Mouse (Mus musculus) G1E (cell line): ENCODE results near the gene Chst15. TPM values are rescaled to one million over a fixed set of nuclear protein-coding genes. Genes with fewer than 3 reads are reported as not detected.

ENCODE experiments used
- ATAC-seq: 2 replicates; pipeline ENCODE4 v1.8.0; 2016; ENCODE audit warnings: mild to moderate bottlenecking; ENCODE audit not compliant: insufficient number of reproducible peaks, poor library complexity, low FRiP score, severe bottlenecking; ENCODE audit errors: extremely low read depth
- DNase-seq: peaks from one replicate; pipeline ENCODE4 v3.0.0; 2012; ENCODE audit warnings: low spot score
- H3K27me3 ChIP-seq: 2 replicates; pipeline ENCODE4 v1.6.1; 2012; ENCODE audit warnings: mild to moderate bottlenecking, low read length, inconsistent platforms; ENCODE audit not compliant: insufficient read depth
- H3K36me3 ChIP-seq: replicated peaks from 2 replicates; pipeline ENCODE3; 2012; ENCODE audit warnings: mild to moderate bottlenecking, inconsistent platforms
- H3K4me1 ChIP-seq: 2 replicates; pipeline ENCODE4 v1.6.1; 2012; ENCODE audit warnings: low read depth, low read length, inconsistent platforms, mixed read lengths; ENCODE audit not compliant: insufficient read depth
- H3K4me3 ChIP-seq: 2 replicates; pipeline ENCODE4 v1.5.1; 2012; ENCODE audit warnings: low read depth, mild to moderate bottlenecking, inconsistent platforms, low read length, moderate library complexity, mixed read lengths
- H3K9me3 ChIP-seq: replicated peaks from 2 replicates; pipeline ENCODE4 v1.6.1; 2012; ENCODE audit warnings: inconsistent platforms
- CTCF ChIP-seq: IDR thresholded peaks from 2 replicates; pipeline ENCODE4 v1.5.1; 2012; ENCODE audit warnings: low read depth, low read length, inconsistent platforms, mixed read lengths
- GATA1 ChIP-seq: IDR thresholded peaks from 2 replicates; pipeline ENCODE4 v1.6.1; 2012; ENCODE audit warnings: borderline replicate concordance, low read length, inconsistent platforms, mixed read lengths
- GATA2 ChIP-seq: IDR thresholded peaks from 2 replicates; pipeline ENCODE4 v1.6.1; 2012; ENCODE audit warnings: low read depth, low read length, inconsistent platforms, borderline replicate concordance
- POLR2AphosphoS5 ChIP-seq: IDR thresholded peaks from 2 replicates; pipeline ENCODE4 v1.6.1; 2012; ENCODE audit warnings: low read depth, low read length, inconsistent platforms; ENCODE audit not compliant: insufficient replicate concordance
- TAL1 ChIP-seq: conservative IDR thresholded peaks from 2 replicates; pipeline ENCODE4 v1.6.1; 2012; ENCODE audit warnings: low read depth, low read length, inconsistent platforms, mixed read lengths
- polyA plus RNA-seq: library from polyadenylated mRNA; stranded (reverse); fragments of >175 nt; gene quantifications from 2 replicates; pipeline ENCODE4 v1.2.3, GENCODE M21; 2012
- total RNA-seq, 2 experiments: library from RNA; stranded (forward) in 1 of 2; stranded (reverse) in 1 of 2; fragments of 200-1000 nt in 1 of 2; fragments of >200 nt in 1 of 2; fragmentation: Nextera tagmentation in 1 of 2; gene quantifications; 2 replicates each; pipeline ENCODE4 v1.2.3; 2014 to 2017

Chst15 gene
- total and polyA plus RNA-seq, 3 experiments, result 0.05 TPM; not detected in 2

DNA sequence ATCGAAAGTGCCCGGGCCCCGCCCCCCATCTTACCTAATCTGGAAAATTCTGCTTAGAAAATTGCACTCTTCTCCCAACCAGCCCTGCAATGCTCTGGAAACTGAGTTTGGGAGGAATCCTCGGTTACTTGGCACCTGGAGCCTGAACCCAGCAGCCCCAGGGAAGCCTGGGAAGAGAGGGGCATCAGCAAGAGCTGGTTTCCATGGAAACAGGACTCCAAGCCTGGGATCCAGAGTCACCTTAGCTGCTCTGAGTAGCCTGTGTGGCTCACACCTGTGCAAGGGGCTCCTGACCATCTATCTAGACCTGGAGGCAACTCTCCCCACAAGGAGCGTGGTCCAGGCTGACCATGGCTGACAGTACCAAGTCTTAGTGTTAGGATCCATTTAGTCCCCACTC is 106.4 kb downstream of the Chst15 start:
- DNase-seq, result no peak
- H3K27me3 ChIP-seq, result no peaks in the 10 kb centered on the region
- H3K4me1 ChIP-seq, result no peaks in the 10 kb centered on the region
- H3K4me3 ChIP-seq, result no peak overlapping the region
- H3K9me3 ChIP-seq, result peaks cover 85% of the 10 kb centered on the region
- H3K36me3 ChIP-seq, result no peaks in the 10 kb centered on the region
- ATAC-seq, result no peak
- TF ChIP-seq GATA2 (no peak), GATA1 (no peak), CTCF (no peak), TAL1 (no peak), POLR2AphosphoS5 (no peak)

DNA sequence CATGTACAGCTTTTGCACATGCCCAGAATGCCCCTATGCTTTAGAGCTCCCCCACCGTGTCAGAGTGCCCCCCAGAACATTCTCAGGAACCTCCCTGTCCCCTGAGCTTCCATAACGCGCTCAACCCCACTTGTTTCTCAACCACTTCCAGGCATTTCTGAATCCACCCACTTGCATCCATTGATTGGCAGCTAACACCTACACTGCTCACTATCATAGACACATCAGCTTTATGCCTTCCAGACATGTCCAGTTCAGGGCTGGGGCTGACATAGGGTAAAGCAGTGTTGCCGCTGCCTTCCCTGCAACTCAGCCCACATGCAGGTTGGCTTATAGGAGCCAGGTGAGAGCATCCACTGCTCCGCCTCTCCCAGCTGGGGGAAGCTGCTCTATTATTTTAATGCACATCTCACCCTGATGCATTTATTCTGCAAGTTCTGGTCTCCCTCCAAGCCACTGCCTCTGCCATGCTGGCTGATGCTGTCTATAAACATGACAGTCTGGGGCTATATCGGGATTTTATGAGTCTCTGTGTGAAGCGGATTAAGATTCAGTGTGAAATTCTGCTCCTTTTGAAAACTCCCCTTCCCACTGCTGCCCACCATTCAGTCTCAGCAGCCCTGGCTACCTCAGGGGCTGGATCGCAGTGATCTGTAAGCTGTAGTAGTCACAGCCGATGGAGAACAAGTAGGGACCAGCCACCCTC is 107.9 kb downstream of the Chst15 start:
- Histone ChIP-seq H3K36me3 (no peaks in the 10 kb centered on the region), H3K4me1 (no peaks in the 10 kb centered on the region), H3K9me3 (peaks cover 80% of the 10 kb centered on the region), H3K27me3 (no peaks in the 10 kb centered on the region), H3K4me3 (no peak overlapping the region)
- TF ChIP-seq TAL1 (no peak), CTCF (no peak), GATA2 (no peak), POLR2AphosphoS5 (no peak), GATA1 (no peak)
- DNase-seq (no peak), ATAC-seq (no peak)

DNA sequence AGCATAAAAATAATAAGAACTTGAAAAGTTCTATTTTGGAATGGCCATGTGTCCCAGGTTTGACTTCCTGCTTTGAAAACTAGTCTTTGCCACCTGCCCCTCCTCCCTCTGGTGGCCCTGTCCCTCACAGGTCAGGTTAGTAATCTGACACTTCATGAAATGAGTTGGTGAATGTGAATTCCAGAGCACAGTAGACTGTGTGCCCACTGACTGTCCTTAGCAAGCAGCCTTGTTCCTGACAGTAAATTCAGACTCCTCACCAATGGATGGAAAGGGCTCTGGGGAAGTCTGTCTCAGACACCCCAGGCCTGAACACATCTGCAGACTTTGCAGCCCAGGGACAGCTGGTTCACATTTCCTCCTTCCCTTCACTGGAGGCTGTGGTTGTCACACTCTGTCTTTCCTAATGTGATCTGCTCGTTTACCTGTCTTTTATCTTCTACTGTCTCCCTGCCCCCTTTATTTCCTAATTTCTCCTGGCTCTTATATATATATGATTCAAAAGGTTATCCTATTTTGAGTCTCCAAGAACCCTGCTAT is 112.9 kb downstream of the Chst15 start:
- H3K4me3 ChIP-seq, result no peak overlapping the region
- H3K36me3 ChIP-seq, result no peaks in the 10 kb centered on the region
- TF ChIP-seq CTCF (no peak), GATA2 (no peak), POLR2AphosphoS5 (no peak), GATA1 (no peak), TAL1 (no peak)
- no peaks in the 10 kb centered on the region for H3K27me3 ChIP-seq
- H3K4me1 ChIP-seq, result no peaks in the 10 kb centered on the region
- DNase-seq (no peak), ATAC-seq (no peak)
- peaks cover 65% of the 10 kb centered on the region for H3K9me3 ChIP-seq

GRCm38 (mm10) chr7:132199686-132200085 is 117.3 kb downstream of the Chst15 start:
- Histone ChIP-seq H3K4me3 (no peak overlapping the region), H3K4me1 (no peaks in the 10 kb centered on the region), H3K27me3 (no peaks in the 10 kb centered on the region), H3K36me3 (no peaks in the 10 kb centered on the region), H3K9me3 (peaks cover 65% of the 10 kb centered on the region)
- ATAC-seq (no peak), DNase-seq (no peak)
- no peak for TF ChIP-seq CTCF
- no peak for TF ChIP-seq POLR2AphosphoS5
- no peak for TF ChIP-seq GATA2
- no peak for TF ChIP-seq TAL1
- TF ChIP-seq GATA1, result no peak

DNA sequence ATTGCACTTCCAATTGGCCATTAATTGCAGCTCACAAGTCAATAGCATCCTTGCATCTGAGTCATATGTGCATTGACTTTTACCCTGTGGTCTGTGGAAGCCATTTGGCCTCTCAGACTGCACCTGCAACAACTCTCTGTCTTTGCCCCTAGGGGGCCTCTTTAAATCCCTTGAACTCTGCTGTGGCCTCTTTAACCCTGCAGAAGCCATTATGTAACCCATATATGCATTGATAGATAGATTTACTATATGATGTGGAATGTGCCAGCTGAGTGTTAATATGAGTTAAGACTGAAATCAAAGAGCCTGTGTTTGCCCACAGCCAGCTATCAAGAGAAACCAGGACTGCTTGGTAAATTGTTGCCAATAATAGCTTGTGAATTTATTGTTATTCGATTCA is 118.2 kb downstream of the Chst15 start:
- ATAC-seq, result no peak
- TF ChIP-seq GATA1 (no peak), TAL1 (no peak), CTCF (no peak), GATA2 (no peak), POLR2AphosphoS5 (no peak)
- H3K4me3 ChIP-seq, result no peak overlapping the region
- no peaks in the 10 kb centered on the region for H3K36me3 ChIP-seq
- H3K27me3 ChIP-seq, result no peaks in the 10 kb centered on the region
- no peaks in the 10 kb centered on the region for H3K4me1 ChIP-seq
- DNase-seq, result no peak
- peaks cover 67% of the 10 kb centered on the region for H3K9me3 ChIP-seq

GRCm38 (mm10) chr7:132197817-132198475 is 119.1 kb downstream of the Chst15 start:
- Histone ChIP-seq H3K9me3 (peaks cover 72% of the 10 kb centered on the region), H3K36me3 (no peaks in the 10 kb centered on the region), H3K4me1 (no peaks in the 10 kb centered on the region), H3K4me3 (no peak overlapping the region), H3K27me3 (no peaks in the 10 kb centered on the region)
- no peak for DNase-seq
- TF ChIP-seq POLR2AphosphoS5 (no peak), CTCF (no peak), GATA1 (no peak), GATA2 (no peak), TAL1 (no peak)
- ATAC-seq, result no peak

DNA sequence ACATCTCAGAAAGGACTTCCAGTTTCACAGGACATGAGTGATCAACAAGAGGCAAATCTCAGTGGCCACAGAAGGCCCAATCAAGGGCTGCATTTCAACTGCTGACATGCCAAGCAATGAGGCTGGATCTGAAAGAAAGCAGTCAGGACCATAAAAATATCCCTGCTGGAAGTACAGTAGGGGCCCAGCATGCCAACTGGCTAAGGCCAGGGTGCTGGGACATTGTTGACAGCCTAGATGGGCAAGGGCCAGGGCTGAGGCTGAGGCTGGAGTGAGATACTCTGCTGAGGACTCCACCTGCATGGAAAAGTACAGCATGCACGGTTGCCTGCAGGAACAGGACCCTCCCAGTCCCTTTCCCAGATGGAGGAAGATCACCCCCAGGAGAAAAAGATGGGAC is 120.4 kb downstream of the Chst15 start:
- ATAC-seq (no peak), DNase-seq (no peak)
- H3K36me3 ChIP-seq, result no peaks in the 10 kb centered on the region
- no peak for TF ChIP-seq TAL1
- no peak for TF ChIP-seq CTCF
- TF ChIP-seq POLR2AphosphoS5, result no peak
- no peak for TF ChIP-seq GATA2
- TF ChIP-seq GATA1, result no peak
- no peak overlapping the region for H3K4me3 ChIP-seq
- no peaks in the 10 kb centered on the region for H3K27me3 ChIP-seq
- H3K9me3 ChIP-seq, result peaks cover 68% of the 10 kb centered on the region
- H3K4me1 ChIP-seq, result no peaks in the 10 kb centered on the region
